Mouse (Mus musculus): ENCODE results near the gene Sh2b3.

The Sh2b3 gene

DNA sequence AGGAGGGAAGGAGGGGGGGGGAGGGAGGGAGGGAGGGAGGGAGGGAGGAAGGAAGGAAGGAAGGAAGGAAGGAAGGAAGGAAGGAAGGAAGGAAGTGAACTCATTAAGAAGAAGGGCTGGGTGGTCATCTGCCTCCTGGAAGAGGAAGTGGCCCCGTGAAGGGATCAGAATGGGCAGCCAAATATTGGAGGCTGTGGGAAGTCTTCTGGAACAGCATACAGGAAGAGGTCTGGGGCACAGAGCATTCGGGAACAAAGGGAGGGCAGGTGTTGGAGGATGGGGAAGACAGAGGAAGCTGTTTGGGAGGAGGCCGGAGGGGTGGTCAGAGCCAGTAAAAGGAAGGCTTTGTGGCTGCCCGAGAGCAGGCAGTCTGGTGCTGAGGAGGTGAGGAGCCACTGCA is 7.9 kb upstream of the Sh2b3 start:
- DNase-seq (ENCODE audit: low read depth, low spot score): no peak

DNA sequence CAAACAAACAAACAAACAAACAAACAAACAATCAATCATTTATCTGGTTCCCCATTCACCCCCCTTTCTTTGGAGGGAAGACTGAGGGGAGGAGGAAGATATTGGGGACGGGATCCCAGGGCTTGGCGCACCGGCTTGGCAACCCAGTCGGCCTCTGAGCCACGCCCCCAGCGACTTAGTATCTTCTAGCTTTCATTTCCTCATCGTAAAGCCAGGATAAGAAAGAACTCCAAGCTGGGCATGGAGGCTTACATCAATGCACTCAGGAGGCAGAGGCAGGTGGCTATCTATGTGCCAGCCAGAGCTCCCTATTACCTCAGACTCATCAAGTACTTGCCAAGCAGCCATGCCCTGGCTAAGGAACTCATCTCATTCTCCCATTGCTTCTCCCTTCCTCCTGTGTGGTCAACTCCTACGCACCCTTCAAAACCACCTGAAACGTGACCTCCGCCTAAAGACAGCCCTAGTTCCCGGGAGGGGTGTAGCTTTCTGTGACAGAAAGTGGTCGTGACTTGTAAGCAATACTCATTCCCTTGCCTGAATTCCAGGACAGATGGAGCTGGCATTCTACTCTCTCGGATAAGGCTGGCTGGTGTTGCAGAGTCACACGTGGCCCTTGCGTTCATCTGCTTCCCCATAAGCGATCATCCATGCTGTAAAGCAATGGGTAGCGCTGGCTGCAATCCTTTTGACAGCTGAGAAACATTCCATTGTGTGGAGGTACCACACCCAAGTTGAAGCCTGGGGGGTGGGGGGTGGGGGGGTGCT is 5.9 kb upstream of the Sh2b3 start:
- no peak for DNase-seq (ENCODE audit: low read depth, low spot score)

- peak; percentile 60 for DNase-seq (ENCODE audit: low read depth, low spot score)
These were observed 5.2 kb upstream of the Sh2b3 start for GRCm38 (mm10) chr5:121842665-121843118.

- no peak for DNase-seq (ENCODE audit: low read depth, low spot score)
These were observed 4.5 kb upstream of the Sh2b3 start for GRCm38 (mm10) chr5:121841973-121842372.

DNA sequence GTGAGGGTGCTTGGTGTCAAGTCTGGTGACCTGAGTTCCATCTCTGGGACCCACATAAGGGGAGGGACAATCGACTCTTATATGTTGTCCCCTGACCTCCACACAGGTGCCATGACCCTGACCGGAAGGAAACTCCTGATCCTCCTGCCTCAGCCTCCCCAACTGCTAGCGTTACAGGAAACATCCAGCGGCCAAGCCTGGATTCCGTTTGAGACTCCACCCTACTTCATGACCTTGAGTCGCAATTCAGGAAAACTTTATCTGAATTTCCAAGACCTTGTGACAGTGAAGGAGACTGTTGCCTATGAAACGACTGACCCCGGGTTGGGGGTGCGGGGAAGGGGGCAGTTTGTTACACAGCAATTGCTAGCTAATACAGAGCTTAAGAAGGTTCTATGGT is 4.1 kb upstream of the Sh2b3 start:
- DNase-seq (ENCODE audit: low read depth, low spot score): no peak

DNA sequence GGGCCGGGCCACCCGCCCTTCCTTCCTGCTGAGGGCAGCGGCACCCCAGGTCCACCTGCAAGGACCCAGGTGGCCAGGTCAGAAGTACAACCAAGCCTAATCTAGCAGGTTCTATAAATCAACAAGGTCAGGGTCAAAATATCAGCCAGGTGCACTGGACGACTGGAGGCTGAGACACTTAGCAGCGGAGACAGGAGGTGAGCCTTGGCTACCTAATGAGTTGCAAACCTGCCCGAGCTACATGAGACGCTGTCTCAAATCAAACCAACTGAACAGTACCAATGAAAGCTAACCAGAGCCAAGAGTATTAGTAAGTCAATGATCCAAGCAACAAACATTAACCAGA is 1.7 kb upstream of the Sh2b3 start:
- no peak for DNase-seq (ENCODE audit: low read depth, low spot score)

DNA sequence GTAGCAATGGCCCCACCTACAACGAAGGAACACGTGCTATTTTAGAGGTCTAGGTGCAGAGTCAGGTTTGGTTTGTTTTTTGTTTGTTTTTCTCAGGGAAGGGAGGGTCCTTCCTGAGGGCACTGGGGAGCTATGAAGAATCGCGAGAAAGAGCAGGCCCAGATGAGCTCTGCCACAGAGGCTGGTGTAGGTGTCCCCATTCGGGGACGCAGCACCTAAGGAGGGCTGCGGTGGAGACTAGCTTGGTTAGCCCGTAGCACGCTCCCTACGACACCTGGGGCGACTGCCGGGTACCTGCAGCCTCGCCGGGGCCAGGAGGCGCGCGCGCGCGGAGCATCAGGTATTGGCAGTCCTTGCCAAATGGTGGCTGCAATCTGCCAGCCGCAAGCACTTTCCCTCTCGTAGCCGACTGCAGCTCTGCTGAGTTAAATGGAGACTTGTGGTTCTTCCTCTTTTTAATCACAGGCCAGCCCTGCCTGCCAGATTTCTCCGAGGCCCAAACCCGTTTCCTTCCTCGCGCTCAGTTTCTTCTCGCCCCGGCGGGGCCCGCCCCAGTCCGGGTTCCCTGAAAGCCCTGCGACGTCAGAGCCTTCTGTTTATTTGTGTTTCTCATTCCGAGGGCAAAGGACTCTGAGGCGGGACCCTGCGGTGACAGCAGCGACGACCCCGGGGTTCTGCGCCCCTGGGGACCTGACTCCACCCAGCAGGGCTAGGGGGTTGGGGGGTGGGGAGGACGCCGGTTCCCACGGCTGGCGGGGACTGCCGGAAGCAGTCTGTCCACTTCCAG is 1.1 kb upstream of the Sh2b3 start:
- no peak for DNase-seq (ENCODE audit: low read depth, low spot score)

- DNase-seq (ENCODE audit: low read depth, low spot score): peak; percentile 81
These were observed 592 bp downstream of the Sh2b3 start for GRCm38 (mm10) chr5:121836692-121837415.

DNA sequence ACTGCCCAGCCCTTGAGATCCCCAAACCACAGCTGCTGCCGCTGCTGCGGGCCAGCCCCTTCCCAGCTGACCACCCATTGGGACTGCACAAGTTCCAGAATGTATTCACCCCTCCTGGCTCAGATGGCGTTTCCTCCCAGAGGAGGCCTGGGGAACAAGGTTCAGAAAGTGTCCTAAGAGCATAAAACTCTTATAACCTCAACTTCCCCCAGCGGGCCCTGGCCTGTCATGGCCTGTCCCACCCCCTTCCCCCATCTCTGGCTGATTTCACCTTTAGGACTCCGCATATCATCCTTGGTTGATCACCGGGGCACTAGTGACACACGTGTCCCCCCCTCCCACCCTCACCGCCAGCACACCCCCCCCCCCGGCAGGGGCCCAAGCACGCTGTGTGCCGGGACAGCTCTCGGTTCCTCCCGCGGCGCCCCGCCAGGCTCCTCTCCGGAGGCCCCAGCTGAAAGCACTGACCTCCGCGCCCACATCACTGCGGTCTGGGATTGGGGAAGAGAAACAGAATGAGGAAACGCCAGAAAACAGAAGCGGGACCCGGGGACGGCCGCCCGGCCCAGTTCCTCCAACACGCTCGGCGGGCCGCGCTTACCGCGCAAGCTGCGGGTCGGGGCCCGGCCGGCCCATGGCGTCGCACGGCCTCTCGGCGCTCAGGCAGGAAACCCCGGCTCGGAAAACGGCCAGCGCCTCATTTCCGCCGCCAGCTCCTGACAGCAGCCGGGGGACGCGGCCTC is 1.3 kb downstream of the Sh2b3 start:
- no peak for DNase-seq (ENCODE audit: low read depth, low spot score)

DNA sequence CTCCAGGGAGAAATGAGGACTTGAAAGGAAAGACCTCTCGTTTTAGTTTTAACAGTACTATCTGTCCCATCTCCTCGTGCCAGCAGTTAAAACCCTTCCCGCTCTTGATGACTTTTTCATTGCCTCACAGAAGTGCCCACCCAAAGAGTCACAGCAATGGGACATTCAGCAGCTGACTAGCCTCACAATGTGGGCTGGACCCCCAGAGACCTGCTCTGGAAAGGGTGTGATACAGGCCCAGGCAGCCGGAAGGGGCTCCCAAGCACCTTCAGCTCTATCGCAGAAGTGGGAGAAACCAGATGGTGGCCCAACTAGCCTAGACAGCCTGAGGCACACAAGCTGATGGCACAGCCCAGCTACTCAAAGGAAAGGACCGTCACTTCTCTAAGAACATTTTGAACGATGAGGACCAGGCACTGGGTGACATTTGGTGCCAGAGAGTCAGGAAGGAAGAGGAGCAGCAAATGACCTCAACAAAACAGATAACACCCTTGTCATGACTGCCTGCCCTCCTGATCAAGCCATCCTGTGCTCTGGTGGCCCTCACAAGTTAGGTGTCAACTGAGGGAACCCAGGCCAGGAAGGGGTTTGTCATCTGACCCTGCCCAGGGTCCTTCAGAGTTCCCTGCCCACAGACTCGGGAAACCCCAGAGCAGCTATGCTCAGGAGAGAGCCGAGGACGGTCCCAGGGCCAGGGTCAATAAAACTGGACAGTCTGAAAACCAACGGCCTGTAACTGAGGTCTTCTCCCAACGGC is 2.3 kb downstream of the Sh2b3 start:
- DNase-seq (ENCODE audit: low read depth, low spot score): no peak

GRCm38 (mm10) chr5:121834241-121834606 is 3.2 kb downstream of the Sh2b3 start:
- DNase-seq (ENCODE audit: low read depth, low spot score): no peak

GRCm38 (mm10) chr5:121833572-121834240 is 3.7 kb downstream of the Sh2b3 start:
- no peak for DNase-seq (ENCODE audit: low read depth, low spot score)

GRCm38 (mm10) chr5:121833159-121833558 is 4.3 kb downstream of the Sh2b3 start:
- no peak for DNase-seq (ENCODE audit: low read depth, low spot score)

DNA sequence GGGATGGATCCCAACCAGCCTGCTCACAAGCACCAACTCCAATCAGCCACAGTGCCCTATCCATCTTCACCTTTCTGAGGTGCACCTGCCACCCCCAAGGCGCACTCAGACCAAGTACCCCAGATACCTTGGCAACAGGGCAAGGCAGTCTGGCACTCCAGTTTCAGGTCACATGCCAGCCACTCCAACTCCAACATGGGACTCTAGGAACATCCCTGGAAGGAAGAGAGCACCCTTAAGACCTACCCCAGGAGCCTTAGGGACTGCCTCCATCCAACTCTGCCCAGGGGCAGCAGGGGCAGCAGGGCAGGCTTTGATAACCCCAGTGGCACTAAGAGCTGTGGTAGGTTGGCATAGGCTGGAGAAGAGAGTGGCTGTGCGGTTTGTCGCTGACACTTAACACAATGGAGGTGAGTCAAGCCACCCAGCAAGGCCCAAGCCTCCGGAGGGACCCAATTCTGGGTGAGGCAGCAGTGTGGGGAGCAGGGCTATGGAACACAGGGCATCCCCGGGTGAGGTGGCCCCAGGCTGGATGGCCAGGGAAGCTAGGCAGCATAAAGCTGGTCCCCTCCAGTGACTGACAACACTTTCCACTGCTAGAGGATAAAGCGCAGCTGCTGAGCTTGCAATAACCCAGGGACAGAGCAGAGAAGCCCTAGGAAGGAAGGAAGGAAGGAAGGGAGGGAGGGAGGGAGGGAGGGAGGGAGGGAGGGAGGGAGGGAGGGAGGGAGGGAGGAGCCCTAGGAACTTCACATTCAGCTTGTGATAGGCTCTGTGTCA is 4.9 kb downstream of the Sh2b3 start:
- no peak for DNase-seq (ENCODE audit: low read depth, low spot score)

DNA sequence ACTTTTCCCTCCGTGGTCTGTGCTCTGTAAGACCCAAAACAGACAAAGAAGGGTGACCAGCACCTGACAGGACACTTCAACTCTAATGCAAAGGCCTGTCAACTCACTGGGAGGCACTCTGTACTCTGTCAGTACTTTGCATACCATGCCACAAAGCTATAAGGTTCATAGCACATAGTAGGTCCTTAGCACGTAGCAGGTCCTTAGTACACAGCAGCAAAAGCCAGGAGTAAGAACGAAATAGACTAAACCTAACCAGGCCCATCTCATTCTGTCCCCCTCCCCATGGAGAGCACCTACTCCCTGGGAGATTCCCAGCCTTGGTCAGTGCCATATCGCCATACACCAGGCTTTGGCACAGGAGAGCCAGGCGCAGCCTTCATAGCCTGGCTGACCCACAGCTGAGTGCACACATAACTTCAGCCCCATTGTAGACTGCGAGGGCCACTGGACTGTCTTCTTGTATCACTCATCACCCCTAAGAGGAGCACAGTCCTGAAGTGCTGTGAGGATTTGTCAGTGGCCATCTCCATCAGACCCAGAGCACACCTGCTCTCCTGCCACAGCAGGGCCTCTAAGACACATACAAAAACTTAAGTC is 6.3 kb downstream of the Sh2b3 start:
- DNase-seq (ENCODE audit: low read depth, low spot score): no peak

DNA sequence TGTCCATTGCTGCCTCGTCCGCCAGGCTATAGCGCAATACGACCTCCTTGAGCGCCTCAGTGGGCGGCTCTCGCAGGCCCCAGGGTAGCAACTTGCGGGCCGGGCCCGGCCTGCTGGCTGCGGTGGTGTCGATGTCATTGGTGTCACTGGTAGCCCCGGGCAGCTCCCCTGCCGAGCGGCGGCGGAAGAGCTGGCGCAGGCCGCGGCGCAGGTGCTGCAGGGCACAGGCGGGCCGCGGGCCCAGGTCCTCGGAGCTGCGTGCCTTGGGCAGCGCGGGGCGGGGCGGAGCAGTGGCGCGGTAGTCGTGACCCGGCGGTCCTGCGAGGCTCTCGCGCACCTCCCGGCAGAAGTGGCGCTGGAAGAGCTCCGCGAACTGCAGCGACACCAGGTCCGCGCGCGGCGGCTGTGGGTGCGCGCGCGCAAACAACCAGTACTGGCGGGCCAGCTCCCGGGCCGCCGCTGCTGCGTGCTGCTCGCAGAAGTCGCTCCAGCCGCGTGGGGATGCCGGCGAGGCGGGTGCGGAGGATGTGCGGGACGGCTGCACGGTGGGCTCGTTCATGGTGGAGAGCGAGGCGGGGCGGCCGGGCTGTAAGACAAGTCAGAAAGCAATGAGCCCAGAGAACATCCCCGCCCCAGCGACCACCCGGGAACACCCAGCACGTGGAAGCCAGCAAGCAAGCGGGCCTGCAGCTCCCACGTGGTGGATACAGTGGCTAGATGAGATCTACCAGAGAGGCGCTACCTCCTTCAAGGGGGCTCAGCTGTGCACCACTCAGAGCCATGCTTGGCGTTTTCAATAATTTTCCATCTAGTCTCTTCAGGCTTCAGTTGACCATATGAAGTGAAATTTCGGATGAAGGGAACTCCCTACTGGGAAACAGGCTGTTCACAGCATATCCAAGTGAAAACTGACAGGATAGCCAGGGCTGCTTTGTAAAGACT is 8.7 kb downstream of the Sh2b3 start:
- DNase-seq (ENCODE audit: low read depth, low spot score): no peak

DNA sequence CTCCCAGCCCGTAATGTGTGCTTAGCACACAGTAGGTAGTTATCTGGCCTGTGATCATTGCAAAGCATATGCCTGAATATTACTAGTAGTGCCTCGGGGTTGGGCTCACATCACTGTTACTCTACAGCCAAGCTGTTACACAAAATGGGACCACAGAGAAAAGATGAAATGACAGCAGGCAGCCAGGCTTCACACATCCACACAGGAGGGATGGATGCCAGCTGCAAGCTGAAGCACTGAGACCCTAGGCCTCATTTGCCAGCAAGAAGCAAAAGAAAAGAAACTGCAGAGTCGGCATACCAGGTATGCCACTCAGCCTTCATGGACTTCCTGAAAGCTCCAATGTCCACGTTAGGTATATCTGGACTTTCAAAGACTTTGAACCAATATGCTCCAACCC is 9.6 kb downstream of the Sh2b3 start:
- DNase-seq (ENCODE audit: low read depth, low spot score): no peak

DNA sequence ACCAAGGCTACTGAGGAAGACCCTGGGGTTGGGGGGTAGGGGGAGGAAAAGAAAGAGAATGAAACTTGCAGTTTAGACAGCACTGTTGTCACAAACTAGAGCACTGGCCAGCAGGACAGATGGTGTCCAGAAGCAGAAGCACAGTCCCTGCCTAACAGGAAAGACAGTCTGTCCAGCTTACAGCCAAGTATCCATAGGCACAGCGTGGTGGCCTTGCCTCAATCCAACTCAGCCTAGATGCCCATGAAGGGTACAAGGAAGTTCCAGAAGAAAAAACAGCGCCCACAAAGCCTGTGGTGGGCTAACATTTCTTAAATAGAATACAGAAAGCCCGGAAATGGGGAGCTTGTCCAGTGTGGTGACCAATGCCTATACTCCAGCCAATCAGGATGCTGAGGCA is 11.8 kb downstream of the Sh2b3 start:
- no peak for DNase-seq (ENCODE audit: low read depth, low spot score)
